ENCODE assay signal across 11 mouse cellular contexts in the genomic region with DNA sequence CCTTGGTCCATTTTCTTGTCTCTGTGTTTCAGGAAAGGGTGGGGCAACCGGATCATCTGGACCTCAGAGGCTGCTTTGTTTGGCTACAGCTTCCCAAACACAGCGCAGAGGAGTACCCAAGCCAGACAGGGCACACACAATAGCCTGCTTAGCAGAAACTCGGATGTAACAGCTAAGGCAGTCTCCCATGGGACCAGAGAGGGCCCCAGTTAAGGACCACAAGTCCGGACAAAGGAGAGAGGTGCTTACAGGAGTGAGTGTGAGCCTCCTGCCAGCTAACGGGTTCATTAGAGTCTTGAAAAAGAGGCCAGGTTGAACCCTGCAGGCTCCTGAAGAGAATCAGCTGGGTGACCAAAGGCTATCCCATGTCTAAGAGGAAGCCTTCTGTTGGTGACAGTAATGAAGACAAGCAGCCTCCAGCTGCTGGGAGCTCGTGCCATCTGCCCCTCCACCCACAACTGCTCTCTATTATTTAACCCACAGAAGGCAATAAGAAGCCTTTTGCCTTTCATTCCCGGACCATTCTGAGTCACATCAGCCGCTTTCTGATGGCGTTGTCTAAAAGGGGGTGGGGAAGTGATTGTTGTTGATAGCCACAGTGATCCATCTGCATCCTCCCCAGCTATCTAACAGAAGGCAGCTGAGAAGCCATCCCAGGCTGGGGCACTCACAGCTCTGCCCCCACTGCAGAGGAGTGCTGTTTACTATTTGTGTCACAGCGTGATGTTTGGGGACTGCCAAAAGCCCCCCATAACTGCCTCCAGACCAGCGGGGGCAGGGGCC. TPM values are rescaled to one million over a fixed set of nuclear protein-coding genes. Genes with fewer than 3 reads are reported as not detected.
A peak's percentile ranks its signal among the peaks of the same experiment; 100 is the strongest.
DNase-seq lines count a peak whose midpoint lies in the region; ATAC-seq and TF ChIP-seq lines count a peak whose summit lies in the region.
"Had no signal": no experiment of that assay in that cellular context is flagged by ENCODE, and none has a peak within 500 bp of the region (broad histone marks: within the 10 kb centered on the region; RNA-seq: fewer than 3 reads in every experiment).

No protein-coding gene starts in this region.

- H3K9me3 ChIP-seq in embryonic facial prominence, embryonic 11.5 days (replicated peaks; ENCODE audit: control insufficient read depth, low read length), result no peaks in the 10 kb centered on the region
- no peaks in the 10 kb centered on the region for H3K9me3 ChIP-seq in hindbrain, postnatal 0 days (ENCODE audit: low read length)
- H3K9me3 ChIP-seq in midbrain, embryonic 13.5 days, result no peaks in the 10 kb centered on the region
- H3K9me3 ChIP-seq: heart, embryonic 13.5 days had no signal

- H3K27me3 ChIP-seq in embryonic facial prominence, embryonic 11.5 days (ENCODE audit: control insufficient read depth, insufficient read depth, low read length), result no peaks in the 10 kb centered on the region
- no peaks in the 10 kb centered on the region for H3K27me3 ChIP-seq in hindbrain, postnatal 0 days (ENCODE audit: insufficient read depth, low read length)
- no peaks in the 10 kb centered on the region for H3K27me3 ChIP-seq in midbrain, embryonic 13.5 days
- H3K27me3 ChIP-seq: heart, embryonic 13.5 days had no signal

- H3K4me3 ChIP-seq in embryonic facial prominence, embryonic 11.5 days (ENCODE audit: low read depth, low read length), result no peak overlapping the region
- H3K4me3 ChIP-seq in hindbrain, postnatal 0 days (ENCODE audit: low read length), result no peak overlapping the region
- H3K4me3 ChIP-seq in midbrain, embryonic 13.5 days (replicated peaks), result no peak overlapping the region
- H3K4me3 ChIP-seq: heart, embryonic 13.5 days had no signal

- peak; percentile 66; the same call in 1 of the 2 replicates for ATAC-seq in embryonic facial prominence, embryonic 11.5 days (replicated peaks; ENCODE audit: insufficient number of reproducible peaks, low FRiP score, low TSS enrichment, low read depth)
- ATAC-seq in hindbrain, postnatal 0 days, result peak; percentile 72
- peak; percentile 75 for ATAC-seq in midbrain, embryonic 13.5 days

- no peak overlapping the region for H3K9ac ChIP-seq in embryonic facial prominence, embryonic 11.5 days (replicated peaks; ENCODE audit: low read length)
- no peak overlapping the region for H3K9ac ChIP-seq in hindbrain, postnatal 0 days (replicated peaks; ENCODE audit: low read length)
- H3K9ac ChIP-seq in midbrain, embryonic 13.5 days (replicated peaks), result no peak overlapping the region
- H3K9ac ChIP-seq: heart, embryonic 13.5 days had no signal

- H3K36me3 ChIP-seq in embryonic facial prominence, embryonic 11.5 days (replicated peaks; ENCODE audit: control insufficient read depth, insufficient read depth, low read depth, low read length), result no peaks in the 10 kb centered on the region
- H3K36me3 ChIP-seq in hindbrain, postnatal 0 days (ENCODE audit: insufficient read depth, low read length), result no peaks in the 10 kb centered on the region
- no peaks in the 10 kb centered on the region for H3K36me3 ChIP-seq in midbrain, embryonic 13.5 days
- H3K36me3 ChIP-seq: heart, embryonic 13.5 days had no signal

- DNase-seq in brain, adult 2 months (ENCODE audit: low read depth, low spot score), result peak; percentile 29
- no peak for DNase-seq in embryonic facial prominence, embryonic 11.5 days (ENCODE audit: low spot score)
- DNase-seq in hindbrain, postnatal 0 days (ENCODE audit: low spot score), result peak; percentile 58
- DNase-seq in kidney, postnatal 25 days, result no peak
- DNase-seq in adrenal gland, adult 8-10 months, result no peak
- DNase-seq in cerebellum, postnatal 14 days, result no peak
- no peak for DNase-seq in ovary, postnatal 10 days (ENCODE audit: low spot score)
- DNase-seq: kidney, postnatal 36 days; right cerebral cortex, postnatal 25 days had no signal

- no peak overlapping the region for H3K27ac ChIP-seq in embryonic facial prominence, embryonic 11.5 days (replicated peaks; ENCODE audit: low read depth, low read length)
- peak overlapping the region; percentile 32 for H3K27ac ChIP-seq in hindbrain, postnatal 0 days
- peak overlapping the region; percentile 73 for H3K27ac ChIP-seq in midbrain, embryonic 13.5 days
- H3K27ac ChIP-seq: heart, embryonic 13.5 days had no signal

- no peak for TF ChIP-seq CTCF in hindbrain, postnatal 0 days (IDR thresholded peaks at IDR 0.05; ENCODE audit: low read depth)

- H3K4me1 ChIP-seq in embryonic facial prominence, embryonic 11.5 days (ENCODE audit: control insufficient read depth, insufficient read depth, low read length), result 0 out of 2 replicates have a peak, but pooled peaks cover 2% of the 10 kb centered on the region
- H3K4me1 ChIP-seq in hindbrain, postnatal 0 days (ENCODE audit: insufficient read depth, low read length), result no peaks in the 10 kb centered on the region; the same call in 1 of the 2 replicates
- peaks cover 22% of the 10 kb centered on the region for H3K4me1 ChIP-seq in midbrain, embryonic 13.5 days (replicated peaks)
- H3K4me1 ChIP-seq: heart, embryonic 13.5 days had no signal

- WGBS in embryonic facial prominence, embryonic 11.5 days, result 58% methylated on average over 11 of the region's 11 CpGs
- WGBS in hindbrain, postnatal 0 days, result 33% methylated on average over 11 of the region's 11 CpGs
- 34% methylated on average over 11 of the region's 11 CpGs for whole genome bisulfite sequencing in midbrain, embryonic 13.5 days

- no peak overlapping the region for H3K4me2 ChIP-seq in embryonic facial prominence, embryonic 11.5 days (ENCODE audit: low read depth, low read length)
- no peak overlapping the region for H3K4me2 ChIP-seq in hindbrain, postnatal 0 days (ENCODE audit: low read depth, low read length)
- H3K4me2 ChIP-seq in midbrain, embryonic 13.5 days (replicated peaks), result no peak overlapping the region
- H3K4me2 ChIP-seq: heart, embryonic 13.5 days had no signal

RNA-seq across cellular contexts. Expression of a gene that starts 35.1 kb away (rescaled TPM):
- 3.3 and 3.4 TPM in 2 replicates for polyA plus RNA-seq in embryonic facial prominence, embryonic 11.5 days (2014; fragmentation: Nextera tagmentation; extraction: Ambion mirVana)
- 58.9 and 94.0 TPM in 2 replicates for total RNA-seq in hindbrain, postnatal 0 days (2014; rRNA removed)
- polyA plus RNA-seq in hindbrain, postnatal 0 days (2015; fragmentation: Nextera tagmentation; extraction: Ambion mirVana), result 32.4 and 37.6 TPM in 2 replicates
- 15.7 and 19.4 TPM in 2 replicates for polyA plus RNA-seq in midbrain, embryonic 13.5 days (2015; fragmentation: Nextera tagmentation; extraction: Ambion mirVana)
- total RNA-seq in adrenal gland, adult 8-10 months (2022), result 1 to 10 TPM; 1.3 to 6.2 (median 3.7) TPM

Comparison
In these comparisons a context has a peak if more than half of its experiments do, and no peak if none do; other contexts are left out.
1. DNase-seq: peak in brain, adult 2 months (single experiment) and hindbrain, postnatal 0 days (single experiment); none in embryonic facial prominence, embryonic 11.5 days (single experiment), kidney, postnatal 25 days (0 of 2), adrenal gland, adult 8-10 months (single experiment), cerebellum, postnatal 14 days (0 of 2) and ovary, postnatal 10 days (single experiment).
2. Peak in every context shown above with its lines, with median percentiles within 50 percentile points of each other: ATAC-seq.